Mouse (Mus musculus) bone marrow macrophage, adult 2 months (primary cell): ENCODE results near the gene S100pbp. TPM values are rescaled to one million over a fixed set of nuclear protein-coding genes. Genes with fewer than 3 reads are reported as not detected.

Source experiments
- H3K27ac ChIP-seq: 2 replicates; pipeline ENCODE4 v1.5.1; 2012; ENCODE audit warnings: low read depth, low read length; ENCODE audit not compliant: insufficient read depth
- H3K4me1 ChIP-seq: 2 replicates; pipeline ENCODE4 v1.6.1; 2012; ENCODE audit warnings: low read length; ENCODE audit not compliant: control insufficient read depth, insufficient read depth
- H3K4me3 ChIP-seq: 2 replicates; pipeline ENCODE4 v1.5.1; 2012; ENCODE audit warnings: mild to moderate bottlenecking, low read length, moderate library complexity; ENCODE audit not compliant: insufficient read depth
- CTCF ChIP-seq: IDR thresholded peaks from 2 replicates; pipeline ENCODE4 v1.5.1; 2012; ENCODE audit warnings: low read depth, mild to moderate bottlenecking, low read length, moderate library complexity
- POLR2A ChIP-seq: IDR thresholded peaks from 2 replicates; pipeline ENCODE4 v1.6.1; 2012; ENCODE audit warnings: mild to moderate bottlenecking, low read depth, low read length, borderline replicate concordance
- polyA plus RNA-seq: library from polyadenylated mRNA; stranded (reverse); fragments of >200 nt; gene quantifications from 2 replicates; pipeline ENCODE4 v1.2.4, GENCODE M21; 2012; ENCODE audit not compliant: missing spikeins, insufficient read depth, insufficient read length

The S100pbp gene
- polyA plus RNA-seq, 1 experiment = 25.9 TPM

DNA sequence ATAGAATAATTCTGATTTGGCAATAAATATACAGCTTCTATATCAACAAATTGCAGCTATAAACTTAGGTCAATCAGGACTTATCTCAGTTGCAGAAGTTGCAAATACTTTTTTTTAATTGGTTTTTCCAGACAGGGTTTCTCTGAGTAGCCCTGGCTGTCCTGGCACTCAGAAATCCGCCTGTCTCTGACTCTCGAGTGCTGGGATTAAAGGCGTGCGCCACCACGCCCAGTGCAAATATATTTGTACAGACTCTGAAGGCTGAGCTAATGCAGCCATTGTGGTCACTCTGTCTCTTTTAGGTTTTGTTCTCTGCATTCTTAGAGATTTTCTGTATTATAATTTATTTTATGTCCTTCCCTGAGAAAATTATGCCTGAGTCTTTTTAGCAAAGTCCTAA lies 32.0 kb downstream of the S100pbp start:
- no peaks in the 10 kb centered on the region for H3K4me1 ChIP-seq
- TF ChIP-seq CTCF = no peak
- TF ChIP-seq POLR2A = no peak
- H3K27ac ChIP-seq = no peak overlapping the region
- H3K4me3 ChIP-seq = no peak overlapping the region

GRCm38 (mm10) chr4:129151276-129151811 lies 38.2 kb downstream of the S100pbp start:
- H3K4me3 ChIP-seq = no peak overlapping the region
- H3K27ac ChIP-seq = no peak overlapping the region
- TF ChIP-seq POLR2A = no peak
- no peak for TF ChIP-seq CTCF
- H3K4me1 ChIP-seq = peaks cover 4% of the 10 kb centered on the region; the same call in 1 of the 2 replicates

DNA sequence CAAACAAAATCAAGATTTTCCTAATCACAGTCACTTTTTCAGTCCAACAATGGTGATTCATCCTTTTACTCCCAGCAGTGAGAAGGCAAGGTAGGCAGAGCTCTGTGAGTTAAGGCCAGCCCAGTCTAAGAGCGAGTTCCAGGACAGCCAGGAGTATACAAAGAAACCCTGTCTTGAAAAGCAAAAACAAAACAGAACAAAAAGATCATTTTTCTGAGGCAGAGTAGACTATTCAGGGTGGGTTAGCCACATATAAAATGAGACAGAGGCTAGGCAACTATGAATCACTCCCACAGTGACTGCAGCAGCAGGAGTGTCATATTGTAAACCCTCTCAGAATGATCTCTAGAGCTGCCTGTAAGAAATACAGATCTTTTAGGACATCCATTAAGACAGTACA lies 40.2 kb downstream of the S100pbp start:
- Histone ChIP-seq H3K4me3 (no peak overlapping the region), H3K27ac (no peak overlapping the region), H3K4me1 (peaks cover 7% of the 10 kb centered on the region; the same call in 1 of the 2 replicates)
- TF ChIP-seq POLR2A (no peak), CTCF (no peak)

GRCm38 (mm10) chr4:129147552-129148103 lies 41.9 kb downstream of the S100pbp start:
- no peak for TF ChIP-seq CTCF
- TF ChIP-seq POLR2A = no peak
- H3K4me3 ChIP-seq = no peak overlapping the region
- no peak overlapping the region for H3K27ac ChIP-seq
- peaks cover 20% of the 10 kb centered on the region for H3K4me1 ChIP-seq

- H3K4me1 ChIP-seq = peaks cover 26% of the 10 kb centered on the region
- TF ChIP-seq CTCF = no peak
- no peak for TF ChIP-seq POLR2A
- H3K4me3 ChIP-seq = no peak overlapping the region
- no peak overlapping the region for H3K27ac ChIP-seq
Observed at GRCm38 (mm10) chr4:129146392-129146791, 43.1 kb downstream of the S100pbp start.

DNA sequence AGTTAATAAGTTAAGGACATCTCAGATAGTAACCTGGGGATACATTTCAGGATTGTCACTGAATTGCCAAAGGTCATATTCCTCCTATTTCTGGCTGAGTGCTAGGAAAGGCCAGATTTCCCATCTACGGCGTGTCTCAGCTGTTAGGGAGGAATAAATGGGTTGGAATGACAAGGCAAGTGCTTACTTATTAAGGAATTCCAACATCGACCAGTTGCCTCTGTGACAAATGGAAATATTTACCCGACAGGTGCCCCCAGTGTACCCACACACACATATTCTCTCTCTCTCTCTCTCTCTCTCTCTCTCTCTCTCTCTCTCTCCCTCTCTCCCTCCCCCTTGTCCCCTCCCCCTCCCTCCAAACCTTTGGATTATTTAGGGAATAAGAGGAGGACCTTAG lies 43.6 kb downstream of the S100pbp start:
- H3K4me3 ChIP-seq = no peak overlapping the region
- TF ChIP-seq CTCF (no peak), POLR2A (no peak)
- H3K27ac ChIP-seq = no peak overlapping the region
- H3K4me1 ChIP-seq = peaks cover 26% of the 10 kb centered on the region

DNA sequence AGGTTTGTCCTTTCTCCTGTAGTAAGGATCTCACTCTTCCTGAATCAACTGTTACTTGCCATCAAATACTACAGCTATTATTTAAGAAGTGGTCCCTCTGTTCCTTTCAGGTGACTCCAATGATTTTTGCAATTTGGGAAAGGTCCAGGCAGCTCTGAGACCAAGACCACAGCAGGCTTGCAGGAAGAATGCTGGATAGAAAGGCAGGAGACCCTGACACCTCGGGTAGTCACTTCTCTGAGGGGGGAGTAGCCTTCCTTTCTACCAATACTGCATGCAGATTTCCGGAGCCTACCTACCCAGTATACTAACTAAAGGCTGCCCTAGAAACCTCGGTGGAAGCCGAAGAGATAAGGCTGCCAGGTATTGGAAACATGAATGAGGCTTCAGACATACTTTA lies 44.1 kb downstream of the S100pbp start:
- Histone ChIP-seq H3K4me1 (peaks cover 26% of the 10 kb centered on the region), H3K4me3 (no peak overlapping the region), H3K27ac (no peak overlapping the region)
- TF ChIP-seq CTCF = no peak
- TF ChIP-seq POLR2A = no peak

- TF ChIP-seq CTCF (no peak), POLR2A (no peak)
- H3K4me3 ChIP-seq = no peak overlapping the region
- H3K4me1 ChIP-seq = peaks cover 26% of the 10 kb centered on the region
- no peak overlapping the region for H3K27ac ChIP-seq
Observed at GRCm38 (mm10) chr4:129144401-129145367, 44.8 kb downstream of the S100pbp start.

DNA sequence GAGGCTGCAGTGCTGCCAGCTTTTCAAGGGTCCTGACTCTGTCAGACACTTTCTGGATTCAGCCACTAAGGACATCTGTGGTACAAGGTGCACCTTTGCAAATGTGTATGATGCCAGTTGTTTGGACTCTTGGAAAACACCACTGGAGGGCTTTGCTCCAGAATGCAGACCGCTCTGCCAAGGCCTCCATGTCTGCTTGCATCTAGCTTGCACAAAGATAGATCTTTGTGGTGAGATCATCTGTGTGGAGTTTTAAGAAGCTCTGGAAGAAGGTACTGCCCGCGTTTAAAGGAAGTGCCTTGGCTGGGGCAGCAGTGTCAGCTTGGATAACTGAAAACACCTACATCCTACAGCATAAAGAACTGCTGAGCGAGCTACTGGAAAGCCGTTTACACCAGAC lies 46.0 kb downstream of the S100pbp start:
- Histone ChIP-seq H3K4me1 (peaks cover 26% of the 10 kb centered on the region), H3K27ac (no peak overlapping the region), H3K4me3 (no peak overlapping the region)
- no peak for TF ChIP-seq POLR2A
- no peak for TF ChIP-seq CTCF
